Mouse (Mus musculus): ENCODE results near the gene Fzd1. TPM values are rescaled to one million over a fixed set of nuclear protein-coding genes. Genes with fewer than 3 reads are reported as not detected.
A peak's percentile ranks its signal among the peaks of the same experiment; 100 is the strongest.

Fzd1 gene
- polyA plus RNA-seq, 1 experiment from 2014 or later, result 30.1 TPM

GRCm38 (mm10) chr5:4754701-4755281 lies 3.0 kb downstream of the Fzd1 start:
- no peak for ATAC-seq
- in situ Hi-C loops (cut with MboI; ENCODE audit: low pct_unique_long_range_greater_than_20kb), result loop anchor here (10.0 kb wide), 1 partner anchor 490 kb away; no protein-coding TSS in a partner anchor
- no peak for DNase-seq (ENCODE audit: low read depth, low spot score)
- CTCF ChIA-PET, result interaction anchor here (0.9 to 1.1 kb wide), 3 partner anchors 11 to 19 kb away, joined by 3 to 4 read pairs (median 3); no protein-coding TSS in a partner anchor
- no peak for TF ChIP-seq CTCF (IDR thresholded peaks at IDR 0.05)
- no peaks in the 10 kb centered on the region for H3K27me3 ChIP-seq
- POLR2A ChIA-PET, result no interaction called here

- ATAC-seq, result no peak
Observed at GRCm38 (mm10) chr5:4753161-4753560, 4.7 kb downstream of the Fzd1 start.

GRCm38 (mm10) chr5:4742722-4743121 lies 15.1 kb downstream of the Fzd1 start:
- no peaks in the 10 kb centered on the region for H3K27me3 ChIP-seq
- TF ChIP-seq CTCF (IDR thresholded peaks at IDR 0.05), result no peak
- ATAC-seq, result no peak
- in situ Hi-C loops (cut with MboI; ENCODE audit: low pct_unique_long_range_greater_than_20kb), result no loop called here
- CTCF ChIA-PET, result no interaction called here
- POLR2A ChIA-PET, result no interaction called here
- no peak for DNase-seq (ENCODE audit: low read depth, low spot score)

More at GRCm38 (mm10) chr5:4753161-4753560, 4.7 kb downstream of the Fzd1 start:
- CTCF ChIA-PET, result no interaction called here
- no peak for DNase-seq (ENCODE audit: low read depth, low spot score)
- H3K27me3 ChIP-seq, result no peaks in the 10 kb centered on the region
- no peak for TF ChIP-seq CTCF (IDR thresholded peaks at IDR 0.05)
- POLR2A ChIA-PET, result no interaction called here
- in situ Hi-C loops (cut with MboI; ENCODE audit: low pct_unique_long_range_greater_than_20kb), result loop anchor here (10.0 kb wide), 1 partner anchor 488 kb away; no protein-coding TSS in a partner anchor

- CTCF ChIA-PET, result interaction anchor here (0.9 to 1.3 kb wide), 3 partner anchors 16 to 24 kb away, joined by 3 to 4 read pairs (median 4); no protein-coding TSS in a partner anchor
- ATAC-seq (no peak), DNase-seq (ENCODE audit: low read depth, low spot score) (no peak)
- in situ Hi-C loops (cut with MboI; ENCODE audit: low pct_unique_long_range_greater_than_20kb), result no loop called here
- H3K27me3 ChIP-seq, result no peaks in the 10 kb centered on the region
- POLR2A ChIA-PET, result no interaction called here
- TF ChIP-seq CTCF (IDR thresholded peaks at IDR 0.05), result no peak
Observed at GRCm38 (mm10) chr5:4737013-4737412, 20.8 kb downstream of the Fzd1 start.

- POLR2A ChIA-PET, result no interaction called here
- DNase-seq (ENCODE audit: low read depth, low spot score) (no peak), ATAC-seq (no peak)
- CTCF ChIA-PET, result interaction anchor here (0.9 to 1.3 kb wide), 4 partner anchors 14 to 61 kb away, joined by 3 to 5 read pairs (median 3); no protein-coding TSS in a partner anchor
- no peaks in the 10 kb centered on the region for H3K27me3 ChIP-seq
- in situ Hi-C loops (cut with MboI; ENCODE audit: low pct_unique_long_range_greater_than_20kb), result no loop called here
- no peak for TF ChIP-seq CTCF (IDR thresholded peaks at IDR 0.05)
Observed at GRCm38 (mm10) chr5:4735461-4735860, 22.4 kb downstream of the Fzd1 start.

- H3K27me3 ChIP-seq, result no peaks in the 10 kb centered on the region
- TF ChIP-seq CTCF (IDR thresholded peaks at IDR 0.05), result no peak
- DNase-seq (ENCODE audit: low read depth, low spot score), result no peak
- in situ Hi-C loops (cut with MboI; ENCODE audit: low pct_unique_long_range_greater_than_20kb), result no loop called here
- ChIA-PET CTCF (interaction anchor here (1.1 to 2.0 kb wide), 4 partner anchors 11 to 178 kb away, joined by 3 to 10 read pairs (median 4); no protein-coding TSS in a partner anchor), POLR2A (no interaction called here)
- ATAC-seq, result peak; percentile 60
Observed at GRCm38 (mm10) chr5:4733239-4733638, 24.6 kb downstream of the Fzd1 start.

- TF ChIP-seq CTCF (IDR thresholded peaks at IDR 0.05), result no peak
- H3K27me3 ChIP-seq, result no peaks in the 10 kb centered on the region
- ATAC-seq, result no peak
- DNase-seq (ENCODE audit: low read depth, low spot score), result no peak
- in situ Hi-C loops (cut with MboI; ENCODE audit: low pct_unique_long_range_greater_than_20kb), result no loop called here
- ChIA-PET CTCF (interaction anchor here (1.3 to 2.0 kb wide), 3 partner anchors 10 to 179 kb away, joined by 3 to 10 read pairs (median 5); no protein-coding TSS in a partner anchor), POLR2A (interaction anchor here (0.6 kb wide), 1 partner anchor 192 kb away, joined by 3 read pairs; no protein-coding TSS in a partner anchor)
Observed at GRCm38 (mm10) chr5:4732241-4733229, 25.3 kb downstream of the Fzd1 start.

GRCm38 (mm10) chr5:4731743-4732215 lies 26.1 kb downstream of the Fzd1 start:
- in situ Hi-C loops (cut with MboI; ENCODE audit: low pct_unique_long_range_greater_than_20kb), result no loop called here
- H3K27me3 ChIP-seq, result no peaks in the 10 kb centered on the region
- TF ChIP-seq CTCF (IDR thresholded peaks at IDR 0.05), result no peak
- ChIA-PET CTCF (no interaction called here), POLR2A (no interaction called here)
- DNase-seq (ENCODE audit: low read depth, low spot score) (no peak), ATAC-seq (no peak)

- POLR2A ChIA-PET, result no interaction called here
- no peak for ATAC-seq
- no peak for DNase-seq (ENCODE audit: low read depth, low spot score)
- CTCF ChIA-PET, result no interaction called here
- H3K27me3 ChIP-seq, result no peaks in the 10 kb centered on the region
- no peak for TF ChIP-seq CTCF (IDR thresholded peaks at IDR 0.05)
- in situ Hi-C loops (cut with MboI; ENCODE audit: low pct_unique_long_range_greater_than_20kb), result no loop called here
Observed at GRCm38 (mm10) chr5:4731064-4731463, 26.8 kb downstream of the Fzd1 start.
